Mouse (Mus musculus) neural tube, embryonic 13.5 days (tissue): ENCODE results near the gene Defb20. TPM values are rescaled to one million over a fixed set of nuclear protein-coding genes. Genes with fewer than 3 reads are reported as not detected.

Experiments used
- ATAC-seq: fragments of 200-750 bp; cut with Nextera tagmentation; 2 replicates; pipeline ENCODE4 v1.8.0; 2017; ENCODE audit warnings: low read depth, mild to moderate bottlenecking, moderate TSS enrichment, moderate library complexity
- H3K27ac ChIP-seq: fragments of 300-500 bp; sonication (generic); replicated peaks from 2 replicates; pipeline ENCODE4 v1.5.1; 2015; ENCODE audit warnings: moderate library complexity, mild to moderate bottlenecking, inconsistent platforms
- H3K27me3 ChIP-seq: fragments of 300-500 bp; sonication (generic); 2 replicates; pipeline ENCODE4 v1.6.1; 2015; ENCODE audit warnings: mild to moderate bottlenecking, inconsistent platforms
- H3K36me3 ChIP-seq: fragments of 300-500 bp; sonication (generic); 2 replicates; pipeline ENCODE4 v1.6.1; 2015; ENCODE audit warnings: mild to moderate bottlenecking, inconsistent platforms
- H3K4me1 ChIP-seq: fragments of 300-500 bp; sonication (generic); replicated peaks from 2 replicates; pipeline ENCODE4 v1.6.1; 2015; ENCODE audit warnings: inconsistent platforms
- H3K4me2 ChIP-seq: fragments of 300-500 bp; sonication (generic); 2 replicates; pipeline ENCODE4 v1.6.1; 2015; ENCODE audit warnings: inconsistent platforms, mild to moderate bottlenecking, moderate library complexity
- H3K4me3 ChIP-seq: fragments of 300-500 bp; sonication (generic); 2 replicates; pipeline ENCODE4 v1.5.1; 2015; ENCODE audit warnings: mild to moderate bottlenecking, inconsistent platforms
- H3K9ac ChIP-seq: fragments of 300-500 bp; sonication (generic); 2 replicates; pipeline ENCODE4 v1.6.1; 2015; ENCODE audit warnings: moderate library complexity, mild to moderate bottlenecking, inconsistent platforms
- H3K9me3 ChIP-seq: fragments of 300-500 bp; sonication (generic); 2 replicates; pipeline ENCODE4 v1.6.1; 2016; ENCODE audit warnings: inconsistent platforms
- WGBS: fragments of 180-500 bp; shearing (Covaris S2); methylation state at CpG from one replicate; pipeline ENCODE4 v1.1.7; 2015; 5-methylcytosine and 5-hydroxymethylcytosine counted together
- polyA plus RNA-seq: library from polyadenylated mRNA; unstranded; fragments of >200 nt; fragmentation: Nextera tagmentation; extraction: Ambion mirVana; gene quantifications from 2 replicates; pipeline ENCODE4 v1.2.1, GENCODE M21; 2015

Gene Defb20
- polyA plus RNA-seq, 1 experiment from 2014 or later = not detected

DNA sequence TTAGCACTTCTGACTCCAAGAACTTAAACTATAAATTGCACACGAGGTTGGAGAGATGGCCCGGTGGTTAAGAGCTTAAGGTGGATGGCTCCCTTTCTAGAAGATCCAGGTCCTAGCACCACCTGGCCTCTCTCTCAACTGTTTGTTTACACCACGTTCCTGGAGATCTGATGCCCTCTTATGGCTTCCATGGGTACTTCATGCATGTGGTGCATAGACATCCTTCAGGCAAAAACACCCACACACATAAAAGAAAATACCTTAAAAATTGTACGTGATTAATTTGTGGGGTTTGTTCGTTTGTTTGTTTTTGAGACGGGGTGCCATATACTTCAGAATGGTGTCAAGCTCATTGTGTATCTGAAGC lies 24.0 kb downstream of the Defb20 start:
- Histone ChIP-seq H3K9me3 (no peaks in the 10 kb centered on the region), H3K27ac (no peak overlapping the region), H3K27me3 (no peaks in the 10 kb centered on the region), H3K4me2 (no peak overlapping the region), H3K9ac (no peak overlapping the region), H3K4me1 (no peaks in the 10 kb centered on the region), H3K36me3 (no peaks in the 10 kb centered on the region), H3K4me3 (no peak overlapping the region)
- ATAC-seq = no peak
- 81% methylated on average over 6 of the region's 6 CpGs for WGBS

DNA sequence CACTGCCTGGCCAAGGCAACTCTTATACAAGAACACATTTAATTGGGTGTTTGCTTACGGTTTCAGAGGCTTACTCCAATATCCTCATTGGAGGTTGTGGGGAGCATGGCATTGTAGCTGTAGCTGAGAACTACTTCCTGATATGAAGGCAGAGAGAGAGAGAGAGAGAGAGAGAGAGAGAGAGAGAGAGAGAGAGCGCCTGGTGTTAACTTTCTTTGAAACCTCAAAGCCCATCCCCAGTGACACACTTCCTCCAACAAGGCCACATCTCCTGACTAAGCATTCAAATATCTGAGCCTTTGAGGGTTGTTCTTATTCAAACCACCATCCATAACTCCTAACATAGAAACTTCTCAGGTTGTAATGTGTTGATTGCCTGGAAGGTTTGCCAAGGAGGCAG lies 27.1 kb downstream of the Defb20 start:
- no peaks in the 10 kb centered on the region for H3K4me1 ChIP-seq
- 85% methylated on average over 2 of the region's 2 CpGs for WGBS
- ATAC-seq = no peak
- no peaks in the 10 kb centered on the region for H3K9me3 ChIP-seq
- no peak overlapping the region for H3K4me2 ChIP-seq
- H3K36me3 ChIP-seq = no peaks in the 10 kb centered on the region
- no peak overlapping the region for H3K4me3 ChIP-seq
- H3K27ac ChIP-seq = no peak overlapping the region
- no peak overlapping the region for H3K9ac ChIP-seq
- no peaks in the 10 kb centered on the region for H3K27me3 ChIP-seq

DNA sequence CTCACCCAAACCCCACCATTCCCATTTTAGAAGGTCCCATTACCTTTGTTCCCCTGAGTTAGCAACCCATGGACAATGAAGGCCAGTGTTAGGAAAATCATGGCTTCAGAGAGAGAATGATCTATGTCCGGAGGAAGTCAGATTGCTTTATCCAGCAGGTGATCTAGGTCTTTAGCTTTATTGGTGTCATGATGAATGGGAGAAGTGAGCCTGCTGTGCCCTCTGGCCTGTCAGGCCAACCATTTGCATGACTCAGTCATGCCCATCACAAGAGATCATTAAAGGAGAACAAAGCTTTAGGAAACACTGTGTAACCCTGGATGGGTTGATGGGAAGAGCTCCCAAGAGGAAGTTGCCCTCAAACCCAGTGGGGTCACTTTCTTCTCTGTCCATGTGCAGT lies 34.7 kb downstream of the Defb20 start, which contains the start of gene Defb26:
TSS of gene Defb26 (minus strand) at position 101 of the 400 bp plus-strand sequence.
- Histone ChIP-seq H3K36me3 (no peaks in the 10 kb centered on the region), H3K4me2 (no peak within 1 kb of the TSS), H3K4me1 (no peaks in the 10 kb centered on the region), H3K27me3 (no peaks in the 10 kb centered on the region), H3K9ac (no peak within 1 kb of the TSS), H3K27ac (no peak within 1 kb of the TSS), H3K4me3 (no peak within 1 kb of the TSS), H3K9me3 (no peaks in the 10 kb centered on the region)
- WGBS = 59% methylated on average over 1 of the region's 1 CpGs
- no peak for ATAC-seq

DNA sequence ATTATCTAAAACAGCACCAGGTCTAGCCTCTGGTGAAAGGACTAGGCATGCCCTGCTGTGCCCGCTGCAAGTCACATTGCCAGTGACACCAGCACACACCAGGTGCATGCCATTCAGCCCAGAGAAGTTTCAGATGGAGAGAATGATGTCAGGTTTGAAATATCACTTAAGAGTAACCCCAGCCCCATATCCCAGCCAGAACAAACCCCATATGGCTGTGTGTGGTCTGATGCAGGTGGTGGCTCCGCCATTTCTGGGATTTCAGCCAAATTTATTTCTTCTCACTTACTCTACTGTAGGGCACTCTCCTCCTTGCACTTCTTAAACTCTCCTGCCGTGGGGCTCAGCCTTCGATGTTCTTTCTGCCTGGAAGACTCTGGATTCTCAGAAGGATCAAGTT lies 39.2 kb downstream of the Defb20 start:
- no peaks in the 10 kb centered on the region for H3K4me1 ChIP-seq
- no peak for ATAC-seq
- no peak overlapping the region for H3K27ac ChIP-seq
- H3K27me3 ChIP-seq = no peaks in the 10 kb centered on the region
- no peaks in the 10 kb centered on the region for H3K9me3 ChIP-seq
- no peak overlapping the region for H3K4me3 ChIP-seq
- 78% methylated on average over 4 of the region's 4 CpGs for WGBS
- H3K4me2 ChIP-seq = no peak overlapping the region
- no peaks in the 10 kb centered on the region for H3K36me3 ChIP-seq
- H3K9ac ChIP-seq = no peak overlapping the region

DNA sequence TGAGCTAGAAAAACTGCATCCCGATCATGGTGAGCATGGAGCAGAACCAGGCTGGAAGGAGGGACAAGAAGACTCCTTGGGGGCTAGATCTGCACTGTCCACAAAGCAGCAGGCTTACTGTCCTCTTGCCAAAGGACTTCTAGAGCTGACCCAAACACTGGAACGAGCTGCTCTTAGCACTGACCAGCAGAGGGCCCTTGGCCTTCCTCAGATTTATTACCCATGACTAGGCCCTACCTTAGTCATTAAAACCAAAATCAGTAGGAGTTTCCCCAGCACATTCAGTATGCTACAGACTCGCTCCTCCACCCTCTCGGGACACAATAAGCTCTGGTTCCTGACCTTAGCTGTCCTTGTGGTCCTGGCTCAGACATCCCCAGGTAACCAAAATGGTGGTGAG lies 41.1 kb downstream of the Defb20 start, which contains the start of gene Defb28:
TSS of gene Defb28 (plus strand) at position 275 of the 400 bp plus-strand sequence.
- Histone ChIP-seq H3K4me2 (no peak within 1 kb of the TSS), H3K27me3 (no peaks in the 10 kb centered on the region), H3K27ac (no peak within 1 kb of the TSS), H3K4me1 (no peaks in the 10 kb centered on the region), H3K36me3 (no peaks in the 10 kb centered on the region), H3K9ac (no peak within 1 kb of the TSS), H3K4me3 (no peak within 1 kb of the TSS), H3K9me3 (no peaks in the 10 kb centered on the region)
- WGBS = 75% methylated on average over 4 of the region's 4 CpGs
- ATAC-seq = no peak

Other genes with a start within 250 kb of the Defb20 start
- 31.7 and 34.2 TPM in 2 replicates for gene Tbc1d20, start 183.2 kb upstream of the Defb20 start, polyA plus RNA-seq
- gene Rbck1, start 144.4 kb upstream of the Defb20 start, polyA plus RNA-seq = 92.9 and 93.1 TPM in 2 replicates
- 1.1 and 2.1 TPM in 2 replicates for gene Trib3, start 133.0 kb upstream of the Defb20 start, polyA plus RNA-seq
- gene Nrsn2, start 100.4 kb upstream of the Defb20 start, polyA plus RNA-seq = 30.7 and 32.0 TPM in 2 replicates
- 14.9 and 15.3 TPM in 2 replicates for gene Sox12, start 79.0 kb upstream of the Defb20 start, polyA plus RNA-seq
- 21.5 and 24.5 TPM in 2 replicates for gene Zcchc3, start 62.0 kb upstream of the Defb20 start, polyA plus RNA-seq
- gene 6820408C15Rik, start 61.5 kb upstream of the Defb20 start, polyA plus RNA-seq = 0.67 and 0.83 TPM in 2 replicates
- gene Defb23, start 12.4 kb upstream of the Defb20 start, polyA plus RNA-seq = not detected in 2 replicates
- gene Defb22, start 13.1 kb downstream of the Defb20 start, polyA plus RNA-seq = not detected in 2 replicates
- gene Defb26, start 34.6 kb downstream of the Defb20 start, polyA plus RNA-seq = not detected in 2 replicates
- gene Defb28, start 41.2 kb downstream of the Defb20 start, polyA plus RNA-seq = not detected in 2 replicates
- gene Defb29, start 63.0 kb downstream of the Defb20 start, polyA plus RNA-seq = not detected in 2 replicates
- not detected in 2 replicates for gene Gm17416, start 92.3 kb downstream of the Defb20 start, polyA plus RNA-seq
- not detected in 2 replicates for gene Defb21, start 95.7 kb downstream of the Defb20 start, polyA plus RNA-seq
- gene Defb19, start 103.2 kb downstream of the Defb20 start, polyA plus RNA-seq = not detected in 2 replicates
- gene Defb45, start 122.3 kb downstream of the Defb20 start, polyA plus RNA-seq = not detected in 2 replicates
- gene Defb36, start 127.3 kb downstream of the Defb20 start, polyA plus RNA-seq = not detected in 2 replicates
- gene Defb25, start 146.0 kb downstream of the Defb20 start, polyA plus RNA-seq = not detected in 2 replicates
- 0.32 and 0.72 TPM in 2 replicates for gene Rem1, start 149.9 kb downstream of the Defb20 start, polyA plus RNA-seq
- 149 and 155 TPM in 2 replicates for gene H13, start 192.4 kb downstream of the Defb20 start, polyA plus RNA-seq
- 45.5 TPM in 2 replicates for gene Mcts2, start 210.0 kb downstream of the Defb20 start, polyA plus RNA-seq